Mouse (Mus musculus) fat pad, adult 2 months (tissue): ENCODE measurements around the gene Rpap3.

Experiments used
- DNase-seq: peaks from one replicate; pipeline ENCODE4 v3.0.0-alpha.2; 2011; ENCODE audit warnings: low read depth, low spot score; ENCODE audit errors: extremely low read depth

Rpap3 gene

GRCm38 (mm10) chr15:97657856-97658754 lies 47.5 kb downstream of the Rpap3 start:
- no peak for DNase-seq

- no peak for DNase-seq
These were observed 48.2 kb downstream of the Rpap3 start for GRCm38 (mm10) chr15:97657420-97657819.

- no peak for DNase-seq
These were observed 55.9 kb downstream of the Rpap3 start for GRCm38 (mm10) chr15:97649726-97650125.

- DNase-seq = no peak
These were observed 57.4 kb downstream of the Rpap3 start for GRCm38 (mm10) chr15:97648176-97648575.

GRCm38 (mm10) chr15:97646426-97646825 lies 59.2 kb downstream of the Rpap3 start:
- no peak for DNase-seq

GRCm38 (mm10) chr15:97643986-97644385 lies 61.6 kb downstream of the Rpap3 start:
- DNase-seq = no peak
